Mouse (Mus musculus) erythroblast, embryonic 14.5 days (primary cell): Measurements from ENCODE around the gene Ak4.

Experiments
- GATA1 ChIP-seq: IDR thresholded peaks from 2 replicates; pipeline ENCODE4 v1.6.1; 2012; ENCODE audit warnings: low read length, inconsistent platforms, mixed read lengths
- TAL1 ChIP-seq: IDR thresholded peaks from 3 replicates; pipeline ENCODE4 v1.6.1; 2012; ENCODE audit warnings: low read length, inconsistent platforms, mixed read lengths

GRCm38 (mm10) chr4:101422996-101423395, 3.9 kb downstream of the Ak4 start:
- no peak for TF ChIP-seq TAL1
- TF ChIP-seq GATA1: no peak
